Mouse (Mus musculus): Measurements from ENCODE around the gene Celf6. TPM values are rescaled to one million over a fixed set of nuclear protein-coding genes. Genes with fewer than 3 reads are reported as not detected.

Celf6 gene
- polyA plus RNA-seq (2012; rRNA removed), result 0.07 TPM in 1 of 2 replicates, not detected in the other

DNA sequence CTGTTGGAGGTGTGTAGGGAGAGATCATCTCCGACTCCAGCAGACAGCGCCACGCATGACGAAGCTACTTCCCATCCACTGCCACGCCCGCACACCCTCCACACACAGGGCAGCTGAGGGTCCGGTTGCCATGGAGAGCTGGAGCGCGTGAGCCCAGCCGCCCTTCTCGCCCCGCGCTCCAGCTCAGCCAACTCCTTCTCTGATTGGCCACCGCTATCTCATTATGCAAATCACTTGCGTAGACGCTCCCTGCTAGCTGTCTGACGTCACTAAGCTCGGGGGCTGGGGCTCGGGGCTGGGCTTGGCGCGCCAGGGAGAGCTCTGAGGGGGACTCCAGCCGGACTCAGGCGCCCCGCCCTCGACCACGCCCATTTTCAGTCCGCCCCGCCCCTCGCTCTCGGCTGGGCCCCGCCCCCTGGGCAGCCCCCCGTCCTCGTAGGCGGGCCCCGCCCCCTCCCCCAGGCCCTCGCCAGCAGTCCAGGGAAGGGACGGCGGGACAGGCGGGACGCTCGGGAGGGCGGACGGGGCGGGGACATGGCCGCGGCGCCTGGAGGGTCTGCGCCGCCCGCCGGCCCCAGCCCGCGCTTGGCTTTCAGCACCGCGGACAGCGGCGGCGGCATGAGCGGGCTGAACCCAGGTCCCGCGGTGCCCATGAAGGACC is at the start of gene Celf6:
Gene Celf6 (plus strand): TSS at position 74 of the 661 bp plus-strand sequence.
- H3K4me3 ChIP-seq (ENCODE audit: extremely low read depth, insufficient read depth, insufficient read length), result peak within 1 kb of the TSS; percentile 29; the same call in 1 of the 2 replicates
- peaks cover 11% of the 10 kb centered on the region for H3K27me3 ChIP-seq (ENCODE audit: control insufficient read depth, insufficient read depth, low read length)
- no peaks in the 10 kb centered on the region for H3K36me3 ChIP-seq (ENCODE audit: control insufficient read depth, insufficient read depth, low read length)
- 1% methylated on average over 57 of the region's 61 CpGs for WGBS
- TF ChIP-seq CTCF (IDR thresholded peaks at IDR 0.05; ENCODE audit: extremely low read depth, insufficient read depth, insufficient read length, insufficient replicate concordance) (no peak), POLR2A (IDR thresholded peaks at IDR 0.05; ENCODE audit: low read depth, low read length) (no peak)
- DNase-seq (ENCODE audit: low read depth in 1 of 2, low spot score in 2 of 2), result peak in 1 of 2 experiments; percentile 11
- H3K27ac ChIP-seq (ENCODE audit: insufficient read depth, low read length), result no peak within 1 kb of the TSS
- peaks cover 10% of the 10 kb centered on the region for H3K4me1 ChIP-seq (ENCODE audit: control insufficient read depth, insufficient read depth, insufficient read length)

DNA sequence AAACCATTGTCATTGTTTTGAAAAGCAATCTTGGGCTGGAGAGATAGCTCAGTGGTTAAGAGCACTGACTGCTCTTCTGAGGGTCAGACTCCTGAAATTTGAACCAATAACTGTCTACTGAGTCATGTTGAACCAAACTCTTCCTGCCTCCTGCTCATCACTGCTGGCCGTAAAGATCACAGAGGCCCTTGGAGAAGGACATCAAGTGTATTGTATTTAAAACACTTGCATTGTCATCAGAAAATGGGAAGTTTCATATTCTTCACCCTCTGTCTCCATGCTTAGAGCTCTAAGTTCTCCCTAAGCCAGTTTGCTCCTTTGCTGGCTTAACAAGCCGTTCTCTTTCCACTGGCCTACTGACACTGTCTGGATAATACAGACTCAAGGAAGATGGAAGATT is 49.4 kb upstream of the Celf6 start:
- DNase-seq (ENCODE audit: low read depth in 1 of 2, low spot score in 2 of 2), result no peak
- Histone ChIP-seq H3K27me3 (ENCODE audit: control insufficient read depth, insufficient read depth, low read length) (no peaks in the 10 kb centered on the region), H3K4me3 (ENCODE audit: extremely low read depth, insufficient read depth, insufficient read length) (no peak overlapping the region), H3K27ac (ENCODE audit: insufficient read depth, low read length) (no peak overlapping the region), H3K36me3 (ENCODE audit: control insufficient read depth, insufficient read depth, low read length) (no peaks in the 10 kb centered on the region), H3K4me1 (ENCODE audit: control insufficient read depth, insufficient read depth, insufficient read length) (no peaks in the 10 kb centered on the region)
- WGBS, result 62% methylated on average over 2 of the region's 2 CpGs
- no peak for TF ChIP-seq CTCF (IDR thresholded peaks at IDR 0.05; ENCODE audit: extremely low read depth, insufficient read depth, insufficient read length, insufficient replicate concordance)
- TF ChIP-seq POLR2A (IDR thresholded peaks at IDR 0.05; ENCODE audit: low read depth, low read length), result no peak

DNA sequence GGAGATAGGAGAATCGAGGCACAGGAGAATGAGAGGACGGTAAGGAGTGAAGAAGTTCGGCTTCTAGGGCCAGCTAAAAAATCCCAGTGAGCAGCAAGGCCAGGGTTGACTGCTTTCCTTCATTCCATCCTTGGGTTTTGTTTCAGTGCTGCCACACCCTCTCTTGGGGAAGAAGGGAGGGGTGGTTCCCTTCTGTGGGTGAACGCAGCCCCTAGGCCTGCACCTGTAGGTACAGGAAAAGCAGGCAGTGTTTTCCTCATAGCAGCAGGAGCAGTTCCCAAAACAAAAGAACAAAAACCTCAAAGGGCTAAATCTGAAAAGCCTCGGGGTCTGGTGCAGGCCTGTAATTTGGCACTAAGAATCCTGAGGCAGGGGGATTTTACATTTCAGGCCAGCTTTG is 46.1 kb upstream of the Celf6 start:
- H3K36me3 ChIP-seq (ENCODE audit: control insufficient read depth, insufficient read depth, low read length), result no peaks in the 10 kb centered on the region
- no peak overlapping the region for H3K4me3 ChIP-seq (ENCODE audit: extremely low read depth, insufficient read depth, insufficient read length)
- H3K27ac ChIP-seq (ENCODE audit: insufficient read depth, low read length), result no peak overlapping the region
- DNase-seq (ENCODE audit: low read depth in 1 of 2, low spot score in 2 of 2), result no peak
- TF ChIP-seq CTCF (IDR thresholded peaks at IDR 0.05; ENCODE audit: extremely low read depth, insufficient read depth, insufficient read length, insufficient replicate concordance) (no peak), POLR2A (IDR thresholded peaks at IDR 0.05; ENCODE audit: low read depth, low read length) (no peak)
- H3K4me1 ChIP-seq (ENCODE audit: control insufficient read depth, insufficient read depth, insufficient read length), result no peaks in the 10 kb centered on the region
- 62% methylated on average over 5 of the region's 5 CpGs for WGBS
- H3K27me3 ChIP-seq (ENCODE audit: control insufficient read depth, insufficient read depth, low read length), result no peaks in the 10 kb centered on the region

DNA sequence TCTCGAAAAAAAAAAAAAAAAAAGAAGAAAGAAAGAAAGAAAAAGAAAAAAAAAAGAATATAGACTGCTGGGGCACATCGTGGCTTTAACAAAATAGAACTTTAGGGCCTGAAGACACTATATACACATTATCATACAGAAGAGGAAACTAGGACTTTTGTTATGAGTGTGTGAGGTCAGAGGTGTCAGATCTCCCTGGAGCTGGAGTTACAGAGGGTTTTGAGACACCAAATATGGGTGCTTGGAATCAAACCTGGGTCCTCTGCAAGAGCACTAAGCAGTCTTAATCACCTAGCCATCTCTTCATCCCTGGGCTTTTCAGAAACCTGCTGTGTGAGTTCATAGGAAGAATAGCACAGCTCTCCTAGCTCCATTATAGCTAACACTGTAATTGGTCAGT is 44.3 kb upstream of the Celf6 start:
- Histone ChIP-seq H3K36me3 (ENCODE audit: control insufficient read depth, insufficient read depth, low read length) (no peaks in the 10 kb centered on the region), H3K27ac (ENCODE audit: insufficient read depth, low read length) (no peak overlapping the region), H3K4me1 (ENCODE audit: control insufficient read depth, insufficient read depth, insufficient read length) (no peaks in the 10 kb centered on the region), H3K4me3 (ENCODE audit: extremely low read depth, insufficient read depth, insufficient read length) (no peak overlapping the region), H3K27me3 (ENCODE audit: control insufficient read depth, insufficient read depth, low read length) (no peaks in the 10 kb centered on the region)
- WGBS, result 72% methylated on average over 2 of the region's 2 CpGs
- TF ChIP-seq CTCF (IDR thresholded peaks at IDR 0.05; ENCODE audit: extremely low read depth, insufficient read depth, insufficient read length, insufficient replicate concordance) (no peak), POLR2A (IDR thresholded peaks at IDR 0.05; ENCODE audit: low read depth, low read length) (no peak)
- DNase-seq (ENCODE audit: low read depth in 1 of 2, low spot score in 2 of 2), result no peak

DNA sequence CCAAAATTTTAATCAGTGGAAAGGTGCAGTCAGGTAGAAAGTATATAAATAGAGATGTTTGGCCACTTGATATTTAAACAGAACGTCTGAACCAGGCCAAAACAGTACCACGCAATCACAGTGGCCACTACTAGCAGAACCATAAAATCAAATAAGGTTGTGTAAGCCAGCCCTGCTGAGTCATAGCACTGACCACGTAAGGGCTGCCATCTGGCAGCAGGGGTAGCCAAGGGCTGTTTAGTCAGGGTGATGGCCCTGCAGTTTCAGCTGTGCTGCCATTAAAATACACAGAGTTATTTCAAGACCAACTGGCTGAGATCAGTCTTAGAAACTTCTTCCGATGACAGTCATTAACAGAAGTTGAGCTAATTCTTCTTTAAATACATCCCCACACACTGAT is 43.8 kb upstream of the Celf6 start:
- DNase-seq (ENCODE audit: low read depth in 1 of 2, low spot score in 2 of 2), result no peak

DNA sequence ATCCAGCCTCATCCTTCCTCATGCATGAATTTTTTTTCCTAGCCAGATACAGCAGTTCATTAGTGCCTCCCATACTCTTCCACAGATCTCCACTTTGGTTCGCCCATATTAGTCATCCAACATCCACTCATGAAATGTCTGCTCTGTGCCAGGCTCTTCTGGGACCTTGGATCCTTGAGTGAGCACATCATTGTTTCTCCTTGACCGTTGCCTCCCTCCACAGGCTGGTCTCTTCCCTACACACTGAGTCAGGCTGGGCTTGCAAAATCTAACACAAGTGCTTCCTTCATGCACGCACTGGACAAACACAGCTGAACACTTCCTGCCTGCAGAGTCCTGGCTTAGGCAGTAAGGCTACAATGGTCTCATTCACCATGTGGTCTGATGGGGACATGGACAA is 40.1 kb upstream of the Celf6 start:
- WGBS, result 82% methylated on average over 3 of the region's 3 CpGs
- TF ChIP-seq CTCF (IDR thresholded peaks at IDR 0.05; ENCODE audit: extremely low read depth, insufficient read depth, insufficient read length, insufficient replicate concordance), result no peak
- TF ChIP-seq POLR2A (IDR thresholded peaks at IDR 0.05; ENCODE audit: low read depth, low read length), result no peak
- Histone ChIP-seq H3K36me3 (ENCODE audit: control insufficient read depth, insufficient read depth, low read length) (no peaks in the 10 kb centered on the region), H3K4me3 (ENCODE audit: extremely low read depth, insufficient read depth, insufficient read length) (no peak overlapping the region), H3K27me3 (ENCODE audit: control insufficient read depth, insufficient read depth, low read length) (no peaks in the 10 kb centered on the region), H3K27ac (ENCODE audit: insufficient read depth, low read length) (no peak overlapping the region), H3K4me1 (ENCODE audit: control insufficient read depth, insufficient read depth, insufficient read length) (peaks cover 12% of the 10 kb centered on the region; the same call in 1 of the 2 replicates)
- DNase-seq (ENCODE audit: low read depth in 1 of 2, low spot score in 2 of 2), result no peak

More for the DNA sequence above, 43.8 kb upstream of the Celf6 start:
- Histone ChIP-seq H3K27me3 (ENCODE audit: control insufficient read depth, insufficient read depth, low read length) (no peaks in the 10 kb centered on the region), H3K27ac (ENCODE audit: insufficient read depth, low read length) (no peak overlapping the region), H3K4me3 (ENCODE audit: extremely low read depth, insufficient read depth, insufficient read length) (no peak overlapping the region), H3K36me3 (ENCODE audit: control insufficient read depth, insufficient read depth, low read length) (no peaks in the 10 kb centered on the region), H3K4me1 (ENCODE audit: control insufficient read depth, insufficient read depth, insufficient read length) (no peaks in the 10 kb centered on the region)
- TF ChIP-seq POLR2A (IDR thresholded peaks at IDR 0.05; ENCODE audit: low read depth, low read length), result no peak
- TF ChIP-seq CTCF (IDR thresholded peaks at IDR 0.05; ENCODE audit: extremely low read depth, insufficient read depth, insufficient read length, insufficient replicate concordance), result no peak
- WGBS, result 65% methylated on average over 4 of the region's 4 CpGs

DNA sequence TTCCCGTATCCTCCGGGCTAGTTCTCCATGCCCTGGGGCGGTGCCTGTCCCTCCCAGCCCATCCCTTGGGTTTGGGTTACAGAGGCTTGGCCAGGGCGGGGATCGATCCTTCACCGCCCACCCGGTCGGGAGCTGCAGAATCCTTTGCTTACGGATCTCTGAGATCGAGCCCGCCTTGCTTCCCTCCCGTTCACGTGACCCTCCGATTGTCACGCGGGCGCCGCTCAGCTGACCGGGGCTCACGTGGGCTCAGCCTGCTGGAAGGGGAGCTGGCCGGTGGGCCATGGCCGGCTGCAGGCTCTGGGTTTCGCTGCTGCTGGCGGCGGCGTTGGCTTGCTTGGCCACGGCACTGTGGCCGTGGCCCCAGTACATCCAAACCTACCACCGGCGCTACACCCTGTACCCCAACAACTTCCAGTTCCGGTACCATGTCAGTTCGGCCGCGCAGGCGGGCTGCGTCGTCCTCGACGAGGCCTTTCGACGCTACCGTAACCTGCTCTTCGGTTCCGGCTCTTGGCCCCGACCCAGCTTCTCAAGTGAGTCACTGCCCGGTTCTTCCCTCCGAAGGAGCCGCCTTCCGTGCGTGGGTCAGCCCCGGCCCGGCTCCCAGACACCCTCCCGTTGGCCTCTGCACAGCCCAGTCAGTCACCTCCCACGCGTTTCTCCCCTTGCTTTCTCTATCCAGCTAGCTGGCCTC is 38.1 kb upstream of the Celf6 start, which contains the start of the genes Hexa and Tmem202:
Gene Hexa (plus strand): TSS at position 100 of the 697 bp plus-strand sequence.
Gene Tmem202 (minus strand): TSS at position 407 of the 697 bp plus-strand sequence.
- Histone ChIP-seq H3K27ac (ENCODE audit: insufficient read depth, low read length) (peak within 1 kb of the TSS; percentile 88), H3K4me3 (ENCODE audit: extremely low read depth, insufficient read depth, insufficient read length) (peak within 1 kb of the TSS; percentile 77), H3K4me1 (ENCODE audit: control insufficient read depth, insufficient read depth, insufficient read length) (peaks cover 17% of the 10 kb centered on the region; the same call in 1 of the 2 replicates), H3K36me3 (ENCODE audit: control insufficient read depth, insufficient read depth, low read length) (no peaks in the 10 kb centered on the region), H3K27me3 (ENCODE audit: control insufficient read depth, insufficient read depth, low read length) (no peaks in the 10 kb centered on the region)
- DNase-seq (ENCODE audit: low read depth in 1 of 2, low spot score in 2 of 2), result peak; percentile 65 to 68
- WGBS, result under 1% methylated on average over 55 of the region's 55 CpGs
- TF ChIP-seq POLR2A (IDR thresholded peaks at IDR 0.05; ENCODE audit: low read depth, low read length) (peak; percentile 71), CTCF (IDR thresholded peaks at IDR 0.05; ENCODE audit: extremely low read depth, insufficient read depth, insufficient read length, insufficient replicate concordance) (no peak)

All from spleen, adult 2 months (tissue).